Mouse (Mus musculus) liver, embryonic 14.5 days (tissue): ENCODE measurements around the gene Gm37596. TPM values are rescaled to one million over a fixed set of nuclear protein-coding genes. Genes with fewer than 3 reads are reported as not detected.
"Not testable (repeated sequence)": the region's sequence is repeated elsewhere in the genome, so short reads cannot be mapped to it uniquely, and the experiment has no call there.

Experiments used
- ATAC-seq: fragments of 200-750 bp; cut with Nextera tagmentation; 2 replicates; pipeline ENCODE4 v1.8.0; 2017; ENCODE audit warnings: moderate number of reproducible peaks, mild to moderate bottlenecking, moderate library complexity; ENCODE audit not compliant: insufficient read depth
- DNase-seq, 3 experiments: peaks; one replicate each; pipeline ENCODE4 v3.0.0-alpha.2; 2012 to 2013; ENCODE audit warnings: low read depth in 3 of 3, low spot score in 3 of 3
- H3K27ac ChIP-seq: fragments of 300-500 bp; sonication (generic); 2 replicates; pipeline ENCODE4 v1.5.1; 2014; ENCODE audit warnings: moderate library complexity, mild to moderate bottlenecking, control low read depth, inconsistent platforms
- H3K27me3 ChIP-seq: fragments of 300-500 bp; sonication (generic); 2 replicates; pipeline ENCODE4 v1.6.1; 2014; ENCODE audit warnings: mild to moderate bottlenecking, low read length, moderate library complexity; ENCODE audit not compliant: control insufficient read depth, insufficient read depth
- H3K36me3 ChIP-seq: fragments of 300-500 bp; sonication (generic); replicated peaks from 2 replicates; pipeline ENCODE4 v1.6.1; 2014; ENCODE audit warnings: low read depth; ENCODE audit not compliant: control insufficient read depth, insufficient read depth
- H3K4me1 ChIP-seq, 2 experiments: fragments of 200-500 bp in 1 of 2; fragments of 300-500 bp in 1 of 2; sonication (generic) in 1 of 2; replicated peaks; 2 replicates each; pipeline ENCODE4 v1.6.1; 2012 to 2014; ENCODE audit warnings: antibody characterized with exemption in 1 of 2, inconsistent platforms in 1 of 2, low read length in 1 of 2; ENCODE audit not compliant: control insufficient read depth in 2 of 2, insufficient read depth in 2 of 2
- H3K4me2 ChIP-seq: fragments of 300-500 bp; sonication (generic); 2 replicates; pipeline ENCODE4 v1.6.1; 2014; ENCODE audit warnings: low read depth, mild to moderate bottlenecking, control low read depth, moderate library complexity
- H3K4me3 ChIP-seq, 2 experiments: fragments of 200-500 bp in 1 of 2; fragments of 300-500 bp in 1 of 2; sonication (generic) in 1 of 2; 2 replicates each; pipeline ENCODE4 v1.5.1; 2012 to 2014; ENCODE audit warnings: low read depth in 2 of 2, low read length in 2 of 2, mild to moderate bottlenecking in 2 of 2, control low read depth in 1 of 2, inconsistent platforms in 1 of 2, moderate library complexity in 1 of 2; ENCODE audit not compliant: insufficient read depth in 1 of 2
- H3K9ac ChIP-seq: fragments of 300-500 bp; sonication (generic); replicated peaks from 2 replicates; pipeline ENCODE4 v1.6.1; 2014; ENCODE audit warnings: mild to moderate bottlenecking, control low read depth, moderate library complexity
- H3K9me3 ChIP-seq: fragments of 300-500 bp; sonication (generic); 2 replicates; pipeline ENCODE4 v1.6.1; 2016; ENCODE audit warnings: low read length, mixed read lengths; ENCODE audit not compliant: control insufficient read depth
- CTCF ChIP-seq: IDR thresholded peaks from 2 replicates; pipeline ENCODE4 v1.5.1; 2016; ENCODE audit warnings: antibody characterized with exemption, low read depth, control low read depth
- EP300 ChIP-seq: IDR thresholded peaks from 2 replicates; pipeline ENCODE4 v1.6.1; 2016; ENCODE audit warnings: antibody characterized with exemption, low read depth
- WGBS: fragments of 180-500 bp; shearing (Covaris S2); extraction: QIAGEN DNeasy Blood & Tissue Kit; methylation state at CpG from one replicate; pipeline ENCODE4 v1.1.7; 2014; ENCODE audit not compliant: insufficient replicate concordance; 5-methylcytosine and 5-hydroxymethylcytosine counted together
- polyA plus RNA-seq, 2 experiments: library from polyadenylated mRNA; depleted of rRNA in 1 of 2; stranded (reverse) in 1 of 2; unstranded in 1 of 2; fragments of >200 nt; fragmentation: Nextera tagmentation in 1 of 2; extraction: Ambion mirVana in 1 of 2; gene quantifications; 2 replicates each; pipeline versions ENCODE4 v1.2.1 to v1.2.3; 2012 to 2014

Gm37596 gene
- polyA plus RNA-seq (2012; rRNA removed) (not detected in 2 replicates), polyA plus RNA-seq (2014; fragmentation: Nextera tagmentation; extraction: Ambion mirVana) (not detected in 2 replicates)

DNA sequence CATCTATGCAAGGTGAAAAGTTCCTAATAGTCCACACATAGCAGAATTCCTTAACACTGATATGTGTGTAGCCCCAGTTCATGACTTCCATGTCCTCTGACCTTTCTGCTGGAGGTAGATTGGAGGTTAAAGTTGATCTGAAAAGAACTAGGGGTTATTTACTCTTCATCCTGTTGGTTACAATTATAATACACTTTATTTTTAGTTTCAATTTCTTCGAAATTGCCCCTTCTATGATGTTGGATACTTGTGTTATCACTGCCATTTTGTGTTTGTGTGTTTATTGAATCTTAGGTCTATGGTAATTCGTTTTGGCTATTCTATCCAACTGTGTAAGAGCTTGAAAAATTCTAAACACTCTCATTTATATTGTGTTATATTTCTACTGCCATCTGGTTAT lies at the start of gene Gm37596:
Gene Gm37596 (minus strand): TSS at position 101 of the 400 bp plus-strand sequence.
- H3K4me1 ChIP-seq, DNase-seq, H3K4me2 ChIP-seq, H3K9me3 ChIP-seq, ATAC-seq, H3K9ac ChIP-seq, H3K4me3 ChIP-seq, H3K36me3 ChIP-seq, H3K27me3 ChIP-seq, H3K27ac ChIP-seq: not testable (repeated sequence)
- WGBS: 0% methylated on average over 1 of the region's 2 CpGs

DNA sequence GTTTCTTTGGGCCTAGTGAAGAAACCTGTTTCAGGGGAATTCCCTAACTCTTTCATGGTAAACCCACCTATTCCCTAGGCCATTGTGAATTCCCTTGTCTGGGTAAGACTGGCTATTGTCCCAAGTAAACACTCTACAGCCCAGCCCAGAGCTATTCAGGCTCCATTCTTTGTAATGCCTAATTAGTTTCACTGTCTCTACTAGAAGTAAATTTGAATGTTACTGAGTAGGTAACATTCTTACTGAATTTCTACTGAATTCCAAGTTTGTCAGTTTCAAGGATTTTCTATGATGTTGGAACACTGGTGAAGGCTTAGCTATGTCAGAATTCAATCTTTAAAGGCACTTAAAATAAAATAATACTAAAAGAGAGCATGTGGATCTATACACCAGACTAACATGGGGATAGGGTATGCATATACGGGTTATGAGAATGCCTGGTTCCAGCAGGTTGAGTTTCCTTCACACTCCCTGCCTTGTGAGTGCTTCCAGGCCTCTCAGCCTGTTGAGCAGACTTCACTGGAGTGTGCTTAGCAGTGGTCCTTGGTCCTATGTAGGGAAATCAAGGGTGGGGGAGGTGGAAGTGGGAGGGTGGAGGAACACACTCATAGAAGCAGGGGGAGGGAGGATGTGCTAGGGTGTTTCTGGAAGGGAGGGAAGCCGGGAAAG lies 16.2 kb upstream of the Gm37596 start:
- not testable (repeated sequence) for DNase-seq, H3K4me1 ChIP-seq, ATAC-seq, H3K4me3 ChIP-seq, H3K4me2 ChIP-seq, H3K27ac ChIP-seq, H3K9me3 ChIP-seq, H3K27me3 ChIP-seq, H3K9ac ChIP-seq, H3K36me3 ChIP-seq
- 64% methylated on average over 2 of the region's 2 CpGs for WGBS

DNA sequence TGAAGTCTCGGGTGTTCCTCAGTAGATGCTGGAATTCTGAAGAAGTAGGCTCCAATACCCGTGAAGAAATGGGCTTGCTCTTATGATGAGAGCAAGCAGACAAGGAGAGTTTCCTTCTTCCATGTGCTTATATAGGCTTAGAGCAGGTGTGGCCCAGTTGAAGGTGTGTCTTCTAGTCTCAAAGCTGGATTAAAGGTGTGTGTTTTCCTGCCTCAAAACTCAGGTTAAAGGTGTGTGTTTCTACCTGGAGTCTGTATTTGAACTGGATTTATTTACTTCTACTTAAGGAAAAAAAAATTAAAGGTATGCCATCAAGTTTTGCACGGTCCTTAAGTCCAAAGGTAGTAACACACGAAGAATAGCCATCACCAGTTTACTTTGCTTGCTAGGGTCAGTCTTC lies 16.7 kb downstream of the Gm37596 start, which contains the start of gene Tdpoz1:
Gene Tdpoz1 (minus strand): TSS at position 101 of the 400 bp plus-strand sequence.
- ATAC-seq, H3K4me3 ChIP-seq, H3K4me2 ChIP-seq, H3K4me1 ChIP-seq, H3K9me3 ChIP-seq, H3K27ac ChIP-seq, H3K27me3 ChIP-seq, DNase-seq, H3K36me3 ChIP-seq, H3K9ac ChIP-seq: not testable (repeated sequence)
- WGBS: 41% methylated on average over 2 of the region's 4 CpGs

DNA sequence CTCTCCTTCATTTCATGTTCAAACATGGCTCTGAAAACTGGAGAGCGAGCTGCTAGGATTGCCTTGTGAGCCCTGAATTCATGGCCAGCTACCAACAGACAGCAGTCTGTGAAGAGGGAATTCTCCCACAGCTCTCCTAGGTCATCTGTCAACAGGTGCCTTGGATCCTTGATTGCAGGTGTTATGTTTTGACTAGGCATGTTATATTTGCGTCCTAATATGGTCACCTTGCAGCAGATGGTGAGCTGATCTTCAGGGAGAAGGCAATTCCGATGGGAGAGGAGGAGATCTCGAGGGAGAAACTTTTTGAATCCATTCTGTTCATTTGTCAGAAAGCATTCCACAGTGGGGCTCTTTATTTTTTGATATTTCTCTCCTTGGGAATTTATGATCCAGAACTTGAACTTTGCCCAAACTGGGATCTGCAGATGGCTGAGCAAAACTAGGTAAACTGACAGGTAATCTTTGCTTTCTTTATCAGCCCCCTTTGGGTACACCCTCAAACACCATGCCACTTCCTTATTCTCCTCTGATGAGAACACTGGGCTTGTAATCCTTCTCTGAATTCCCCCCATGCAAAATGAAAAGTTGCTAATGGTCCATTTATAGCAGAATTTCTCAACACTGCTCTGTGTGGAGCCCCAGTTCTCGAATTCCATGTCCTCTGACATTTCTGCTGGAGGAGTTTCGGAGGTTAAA lies 21.9 kb downstream of the Gm37596 start:
- H3K27me3 ChIP-seq, DNase-seq, H3K27ac ChIP-seq, ATAC-seq, H3K4me2 ChIP-seq, H3K4me3 ChIP-seq, H3K9me3 ChIP-seq, H3K36me3 ChIP-seq, H3K9ac ChIP-seq, H3K4me1 ChIP-seq: not testable (repeated sequence)
- 51% methylated on average over 4 of the region's 6 CpGs for WGBS

DNA sequence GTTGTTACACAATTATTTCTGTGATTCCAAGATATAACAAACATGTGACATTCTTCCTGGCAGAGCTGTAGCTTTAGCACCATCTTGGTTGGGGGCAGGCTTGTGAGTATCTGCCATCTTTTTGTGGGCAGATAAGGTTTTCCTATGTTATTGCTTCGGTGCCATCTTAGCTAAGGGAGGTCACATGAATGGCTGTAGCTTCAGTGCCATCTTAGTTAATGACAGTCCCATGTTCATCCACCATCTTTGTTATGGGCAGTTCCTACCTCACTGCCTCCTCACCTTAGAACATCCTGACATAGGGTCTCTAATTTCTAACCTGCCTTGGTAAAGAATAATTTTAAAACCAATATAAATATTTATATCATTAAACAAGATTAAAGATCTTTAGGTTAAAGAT lies 38.6 kb downstream of the Gm37596 start:
- TF ChIP-seq EP300 (no peak), CTCF (no peak)
- no peak overlapping the region for H3K9ac ChIP-seq
- no peaks in the 10 kb centered on the region for H3K27me3 ChIP-seq
- 18% methylated on average over 1 of the region's 1 CpGs for WGBS
- no peak overlapping the region for H3K4me2 ChIP-seq
- no peaks in the 10 kb centered on the region for H3K4me1 ChIP-seq
- no peak overlapping the region for H3K27ac ChIP-seq
- DNase-seq: no peak
- no peaks in the 10 kb centered on the region for H3K9me3 ChIP-seq
- H3K36me3 ChIP-seq: no peaks in the 10 kb centered on the region
- H3K4me3 ChIP-seq: no peak overlapping the region
- no peak for ATAC-seq
